Mouse (Mus musculus): ENCODE results near the gene Ermp1. TPM values are rescaled to one million over a fixed set of nuclear protein-coding genes. Genes with fewer than 3 reads are reported as not detected.

Ermp1 gene
- total RNA-seq, 2 experiments from 2014 or later: 33.7 to 34.1 TPM

- intact Hi-C loops (cut with DNase I): no loop called here
- Histone ChIP-seq H3K4me3 (no peak overlapping the region), H3K27ac (no peak overlapping the region)
- no peak for DNase-seq (ENCODE audit: extremely low spot score in 1 of 2, low spot score in 2 of 2)
- TF ChIP-seq CTCF (IDR thresholded peaks at IDR 0.05): no peak
Observed at GRCm38 (mm10) chr19:29675562-29676078, 27.4 kb upstream of the Ermp1 start.

GRCm38 (mm10) chr19:29674946-29675345, 26.7 kb upstream of the Ermp1 start:
- no peak overlapping the region for H3K4me3 ChIP-seq
- DNase-seq (ENCODE audit: extremely low spot score in 1 of 2, low spot score in 2 of 2): no peak
- TF ChIP-seq CTCF (IDR thresholded peaks at IDR 0.05): no peak
- intact Hi-C loops (cut with DNase I): no loop called here
- H3K27ac ChIP-seq: no peak overlapping the region

- intact Hi-C loops (cut with DNase I): no loop called here
- no peak for DNase-seq (ENCODE audit: extremely low spot score in 1 of 2, low spot score in 2 of 2)
- no peak overlapping the region for H3K4me3 ChIP-seq
- no peak overlapping the region for H3K27ac ChIP-seq
- TF ChIP-seq CTCF (IDR thresholded peaks at IDR 0.05): no peak
Observed at GRCm38 (mm10) chr19:29672660-29673059, 24.4 kb upstream of the Ermp1 start.

- no peak for DNase-seq (ENCODE audit: extremely low spot score in 1 of 2, low spot score in 2 of 2)
- Histone ChIP-seq H3K4me3 (no peak overlapping the region), H3K27ac (no peak overlapping the region)
- intact Hi-C loops (cut with DNase I): no loop called here
- TF ChIP-seq CTCF (IDR thresholded peaks at IDR 0.05): no peak
Observed at GRCm38 (mm10) chr19:29671160-29671559, 22.9 kb upstream of the Ermp1 start.

GRCm38 (mm10) chr19:29670247-29670646, 22.0 kb upstream of the Ermp1 start:
- no peak overlapping the region for H3K4me3 ChIP-seq
- intact Hi-C loops (cut with DNase I): no loop called here
- no peak overlapping the region for H3K27ac ChIP-seq
- TF ChIP-seq CTCF (IDR thresholded peaks at IDR 0.05): no peak
- no peak for DNase-seq (ENCODE audit: extremely low spot score in 1 of 2, low spot score in 2 of 2)

- no peak for DNase-seq (ENCODE audit: extremely low spot score in 1 of 2, low spot score in 2 of 2)
- Histone ChIP-seq H3K4me3 (no peak overlapping the region), H3K27ac (no peak overlapping the region)
- intact Hi-C loops (cut with DNase I): no loop called here
- no peak for TF ChIP-seq CTCF (IDR thresholded peaks at IDR 0.05)
Observed at GRCm38 (mm10) chr19:29668135-29668534, 19.9 kb upstream of the Ermp1 start.

GRCm38 (mm10) chr19:29666965-29667594, 18.9 kb upstream of the Ermp1 start:
- H3K4me3 ChIP-seq: no peak overlapping the region
- intact Hi-C loops (cut with DNase I): no loop called here
- DNase-seq (ENCODE audit: extremely low spot score in 1 of 2, low spot score in 2 of 2): no peak
- H3K27ac ChIP-seq: no peak overlapping the region
- TF ChIP-seq CTCF (IDR thresholded peaks at IDR 0.05): no peak

GRCm38 (mm10) chr19:29666164-29666563, 17.9 kb upstream of the Ermp1 start:
- Histone ChIP-seq H3K4me3 (no peak overlapping the region), H3K27ac (no peak overlapping the region)
- no peak for DNase-seq (ENCODE audit: extremely low spot score in 1 of 2, low spot score in 2 of 2)
- intact Hi-C loops (cut with DNase I): no loop called here
- no peak for TF ChIP-seq CTCF (IDR thresholded peaks at IDR 0.05)

- no peak for DNase-seq (ENCODE audit: extremely low spot score in 1 of 2, low spot score in 2 of 2)
- Histone ChIP-seq H3K4me3 (no peak overlapping the region), H3K27ac (no peak overlapping the region)
- intact Hi-C loops (cut with DNase I): no loop called here
- no peak for TF ChIP-seq CTCF (IDR thresholded peaks at IDR 0.05)
Observed at GRCm38 (mm10) chr19:29664934-29665333, 16.7 kb upstream of the Ermp1 start.

- no peak for TF ChIP-seq CTCF (IDR thresholded peaks at IDR 0.05)
- H3K27ac ChIP-seq: no peak overlapping the region
- no peak for DNase-seq (ENCODE audit: extremely low spot score in 1 of 2, low spot score in 2 of 2)
- no peak overlapping the region for H3K4me3 ChIP-seq
- intact Hi-C loops (cut with DNase I): no loop called here
Observed at GRCm38 (mm10) chr19:29663780-29664179, 15.6 kb upstream of the Ermp1 start.

GRCm38 (mm10) chr19:29661974-29662580, 13.9 kb upstream of the Ermp1 start:
- Histone ChIP-seq H3K4me3 (no peak overlapping the region), H3K27ac (no peak overlapping the region)
- intact Hi-C loops (cut with DNase I): no loop called here
- no peak for DNase-seq (ENCODE audit: extremely low spot score in 1 of 2, low spot score in 2 of 2)
- no peak for TF ChIP-seq CTCF (IDR thresholded peaks at IDR 0.05)

- intact Hi-C loops (cut with DNase I): no loop called here
- no peak for TF ChIP-seq CTCF (IDR thresholded peaks at IDR 0.05)
- Histone ChIP-seq H3K4me3 (no peak overlapping the region), H3K27ac (no peak overlapping the region)
- DNase-seq (ENCODE audit: extremely low spot score in 1 of 2, low spot score in 2 of 2): no peak
Observed at GRCm38 (mm10) chr19:29660835-29661764, 12.9 kb upstream of the Ermp1 start.
